Mouse (Mus musculus) hindlimb bud, embryonic 11.5 days (tissue): ENCODE data around the gene Zfp592.

ENCODE experiments used
- DNase-seq: peaks from one replicate; pipeline ENCODE4 v3.0.0-alpha.2; 2012; ENCODE audit warnings: low read depth, low spot score; ENCODE audit errors: extremely low spot score

Gene Zfp592

DNA sequence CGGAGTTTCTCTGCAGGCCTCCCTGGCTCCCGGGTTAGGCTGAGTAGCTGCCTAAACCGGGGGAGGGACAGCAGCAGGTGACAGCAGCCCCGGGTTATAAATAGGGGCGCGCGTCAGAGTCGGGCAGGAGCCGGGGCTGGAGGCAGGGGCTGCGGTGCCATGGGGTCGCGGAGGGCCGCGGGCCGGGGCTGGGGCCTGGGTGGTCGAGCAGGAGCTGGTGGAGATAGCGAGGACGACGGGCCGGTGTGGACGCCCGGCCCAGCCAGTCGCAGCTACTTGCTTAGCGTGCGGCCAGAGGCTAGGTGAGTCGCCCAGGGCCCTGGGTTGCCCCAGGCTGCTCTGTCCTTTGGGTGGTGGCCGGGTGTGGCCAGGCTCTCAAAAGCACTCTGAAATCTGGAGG, 64.0 kb downstream of the Zfp592 start, which contains the start of gene Alpk3:
Gene Alpk3 (plus strand): TSS at position 130 of the 400 bp plus-strand sequence.
- no peak for DNase-seq

DNA sequence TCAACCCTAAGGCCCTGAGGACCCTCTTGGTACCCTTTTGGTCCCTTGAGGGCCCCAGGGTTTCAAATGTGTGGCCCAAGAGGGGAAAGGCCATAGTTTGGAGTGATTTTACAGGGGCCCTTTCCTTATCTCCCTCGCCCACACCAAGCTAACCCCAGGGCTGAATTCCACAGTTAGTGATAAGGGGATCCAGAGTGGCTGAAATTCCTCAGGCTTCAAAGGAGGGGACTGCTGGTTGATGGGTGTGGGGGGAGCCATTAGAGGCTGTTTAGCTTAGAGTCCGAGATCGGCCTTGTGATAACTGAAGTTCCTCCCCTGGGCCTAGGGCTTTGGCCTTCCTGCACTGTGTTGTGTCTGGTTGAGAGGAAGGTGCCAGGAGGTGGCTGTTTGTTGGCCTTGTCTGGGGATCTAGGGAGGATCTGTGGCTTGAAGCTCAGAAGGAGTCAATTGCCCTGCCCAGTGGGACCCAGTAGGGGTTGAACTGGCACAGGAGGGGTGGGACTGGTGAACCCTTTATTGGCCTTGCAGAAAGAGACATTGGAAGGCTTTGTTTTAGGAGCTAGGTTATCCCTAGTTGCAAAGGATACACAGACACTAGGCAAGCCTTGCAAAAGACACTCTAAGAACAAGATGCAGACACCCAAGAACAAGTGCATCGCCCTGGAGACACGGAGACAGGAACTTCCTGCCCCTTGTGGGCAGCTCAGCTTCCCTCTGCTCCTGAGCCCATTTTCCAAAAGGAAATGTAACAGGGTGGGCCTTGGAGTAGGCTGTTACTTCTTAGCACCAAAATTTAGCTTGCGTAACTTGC, 64.6 kb downstream of the Zfp592 start:
- DNase-seq, result no peak

DNA sequence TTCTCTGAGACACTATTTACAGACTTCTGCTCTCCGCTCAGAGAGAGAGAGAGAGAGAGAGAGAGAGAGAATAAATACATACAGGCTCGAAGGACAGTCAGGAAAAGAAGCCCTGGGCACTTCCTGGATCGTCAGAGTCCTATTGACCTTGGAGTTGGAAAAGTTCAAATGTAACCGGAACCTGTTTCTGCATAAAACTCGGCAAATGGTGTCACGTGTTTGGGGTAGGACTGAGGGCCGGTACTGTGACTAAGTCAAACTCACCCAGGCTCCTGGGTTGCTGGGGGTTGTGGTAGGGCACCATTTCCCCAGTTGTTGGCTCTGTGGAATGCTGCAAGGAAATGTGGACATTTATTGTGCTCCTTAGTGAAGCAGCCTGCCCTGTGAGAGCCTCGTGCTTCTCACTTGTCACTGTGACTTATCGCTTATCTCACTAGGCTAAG, 65.3 kb downstream of the Zfp592 start:
- DNase-seq, result no peak

DNA sequence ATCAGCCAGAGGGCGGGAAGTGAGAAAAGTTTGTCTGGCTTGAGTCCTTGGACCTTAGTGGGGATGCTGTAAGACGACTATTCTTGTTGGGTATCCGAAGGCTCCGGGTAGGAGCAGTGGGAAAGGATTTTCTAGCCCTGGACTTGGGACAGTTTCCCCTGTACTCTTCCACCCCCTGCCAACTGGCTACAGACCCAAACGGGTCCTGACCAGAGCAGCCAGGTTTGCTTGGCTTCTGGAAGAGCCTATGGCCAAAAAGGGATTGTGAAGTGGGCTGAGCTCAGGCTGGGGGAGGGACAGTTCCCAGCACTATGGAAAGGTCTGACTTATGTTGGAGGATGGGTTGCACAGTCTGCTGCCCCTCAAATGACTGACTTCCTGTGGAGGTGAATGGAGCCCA, 65.9 kb downstream of the Zfp592 start:
- no peak for DNase-seq

DNA sequence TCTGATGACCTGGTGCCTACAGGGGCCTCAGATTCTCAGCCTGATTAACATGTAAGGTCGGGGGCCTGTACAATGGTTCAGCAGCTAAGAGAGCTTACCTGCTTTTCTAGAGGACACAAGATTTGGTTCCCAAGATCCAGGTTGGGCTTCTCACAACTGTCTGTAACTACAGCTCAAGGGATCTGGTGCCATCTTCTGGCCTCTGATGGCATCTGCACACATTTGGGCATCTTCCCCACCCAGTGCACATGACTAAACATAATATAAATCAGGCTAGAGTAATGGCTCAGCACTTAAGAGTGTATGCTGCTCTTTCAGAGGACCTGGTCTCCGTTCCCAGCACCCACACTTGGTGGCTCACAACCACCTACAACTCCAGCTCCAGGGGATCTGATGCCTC, 67.4 kb downstream of the Zfp592 start:
- no peak for DNase-seq

DNA sequence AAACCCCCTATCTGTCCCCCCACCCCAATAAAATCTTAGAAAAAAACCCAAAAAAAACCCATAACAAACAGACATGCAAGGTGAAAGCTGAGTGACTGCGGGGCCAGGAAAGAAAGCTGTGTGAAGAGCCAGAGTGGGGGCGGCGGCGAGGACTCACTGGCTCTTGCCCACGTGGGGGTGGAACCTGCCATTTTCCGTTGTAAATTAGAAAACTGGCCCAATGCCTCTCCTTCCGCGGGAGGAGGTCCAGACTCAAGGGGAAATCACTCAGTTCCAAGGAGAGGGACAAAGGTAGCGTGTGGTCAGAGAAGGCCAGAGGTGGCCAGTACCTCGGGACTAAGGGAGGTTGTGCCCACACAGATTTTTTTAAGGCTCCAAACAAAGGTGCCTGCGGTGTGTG, 68.5 kb downstream of the Zfp592 start:
- no peak for DNase-seq

DNA sequence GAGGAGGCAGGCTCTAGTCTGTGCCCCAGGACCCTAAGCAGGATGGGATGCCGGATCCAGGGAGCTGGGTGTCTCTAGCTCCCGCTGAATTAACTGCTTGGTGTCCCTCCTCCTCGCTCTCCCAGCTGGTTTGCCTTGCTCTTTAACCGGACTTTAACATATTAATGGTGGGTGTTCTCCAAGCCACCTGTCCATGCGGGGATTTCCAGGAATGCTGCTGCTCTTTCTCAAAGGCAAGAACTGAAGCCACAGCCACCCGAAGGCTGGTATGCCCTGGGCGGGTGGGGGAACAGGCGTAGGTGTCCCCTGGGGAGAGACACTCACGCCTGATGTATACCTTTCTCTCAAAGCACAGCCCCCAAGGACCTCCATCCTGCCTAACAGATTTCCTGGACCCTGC, 69.9 kb downstream of the Zfp592 start:
- DNase-seq, result no peak

DNA sequence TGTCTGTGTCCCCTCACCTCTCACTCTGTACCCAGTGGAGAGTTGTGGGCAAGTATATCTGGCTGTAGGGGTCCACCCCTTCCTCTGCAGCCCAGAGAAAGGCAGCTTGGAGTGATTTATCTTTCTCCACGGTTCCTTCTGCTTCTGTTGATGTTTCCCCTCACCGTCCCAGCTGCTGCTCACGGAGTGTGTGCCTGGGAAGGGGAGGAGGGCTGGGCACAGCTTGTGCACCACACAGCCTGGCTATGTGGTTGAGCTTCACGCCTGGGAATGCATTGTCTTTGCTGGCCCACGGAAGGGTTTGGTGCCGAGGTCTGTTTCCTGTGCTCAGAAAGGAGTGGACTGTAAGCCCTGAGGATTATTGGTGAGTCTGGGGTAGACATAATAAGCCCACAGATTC, 73.2 kb downstream of the Zfp592 start:
- no peak for DNase-seq

DNA sequence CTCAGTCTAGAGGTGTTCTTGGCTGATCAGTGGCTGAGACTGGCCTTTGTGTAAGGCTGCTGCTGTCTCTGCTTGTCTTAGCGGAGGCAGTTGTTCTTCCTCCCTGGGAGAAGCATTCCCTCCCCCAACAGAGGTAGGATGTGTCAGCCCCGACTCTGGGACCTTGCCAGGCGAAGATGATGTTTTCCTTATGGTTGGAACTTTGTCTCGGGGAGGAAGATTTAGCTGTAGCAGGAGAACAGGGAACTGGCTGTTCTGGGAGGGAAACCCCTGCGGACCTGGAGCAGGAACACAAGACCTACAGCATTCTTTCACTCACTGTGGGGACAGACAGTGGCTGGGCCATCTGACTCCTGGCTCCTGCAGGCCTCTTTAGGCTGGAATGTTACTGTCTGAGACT, 79.0 kb downstream of the Zfp592 start:
- no peak for DNase-seq

DNA sequence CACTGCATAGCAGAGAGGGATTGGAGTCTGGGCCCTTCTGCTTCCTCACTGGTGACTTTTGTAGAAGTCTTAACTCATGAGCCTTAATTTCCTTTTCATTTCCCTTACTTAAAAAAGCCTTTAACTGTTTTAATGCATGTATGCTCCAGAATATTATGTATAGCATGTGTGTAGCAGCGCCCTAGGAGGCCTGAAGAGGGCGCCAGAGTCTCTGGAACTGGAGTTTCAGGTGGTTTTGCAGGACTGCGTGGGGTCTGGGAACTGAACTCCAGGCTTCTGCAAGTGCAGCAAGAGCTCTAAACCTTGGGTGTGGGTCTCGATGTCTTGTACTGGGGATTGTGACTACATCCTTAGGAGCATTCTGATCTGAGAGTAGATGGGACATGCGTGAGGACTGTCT, 79.8 kb downstream of the Zfp592 start:
- no peak for DNase-seq

DNA sequence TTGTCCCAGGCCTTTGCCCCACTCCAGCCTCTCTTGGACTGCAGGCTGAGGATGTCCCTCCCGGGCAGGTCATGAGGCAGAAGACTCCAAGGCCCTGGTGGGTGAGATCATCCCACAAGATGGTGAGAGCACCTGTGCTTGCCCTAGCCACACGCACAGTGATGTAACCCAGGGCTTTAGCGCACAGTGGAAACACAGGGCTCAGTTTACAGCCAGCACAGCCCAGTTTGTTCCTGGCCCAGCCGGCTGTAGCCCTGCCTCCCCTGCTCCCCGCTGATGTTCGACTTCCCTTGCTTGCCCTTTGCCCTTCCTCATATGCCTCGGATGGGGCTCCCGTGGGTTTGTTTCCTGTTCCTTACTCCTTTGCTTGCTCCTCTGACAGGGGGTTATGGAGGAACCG, 81.1 kb downstream of the Zfp592 start:
- DNase-seq, result no peak

DNA sequence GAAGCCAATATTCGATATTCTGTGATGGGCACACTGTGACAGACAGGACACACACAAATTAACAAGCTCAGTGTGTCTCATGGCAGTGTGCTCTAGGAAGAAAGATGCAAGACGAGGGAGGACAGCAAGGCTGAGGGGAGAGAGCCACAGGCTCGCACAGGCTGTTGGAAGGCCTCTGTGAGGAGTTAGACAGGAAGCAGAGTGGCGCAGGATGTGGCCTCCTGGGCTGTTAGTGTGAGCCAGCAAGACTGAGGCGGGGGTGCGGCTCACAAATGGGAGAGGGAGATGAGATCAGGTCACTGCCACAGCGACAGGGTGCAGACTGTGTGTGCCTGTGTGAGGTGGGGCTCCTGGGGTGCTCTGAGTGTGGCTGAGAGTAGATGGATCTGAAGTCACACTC, 81.8 kb downstream of the Zfp592 start:
- DNase-seq, result no peak

DNA sequence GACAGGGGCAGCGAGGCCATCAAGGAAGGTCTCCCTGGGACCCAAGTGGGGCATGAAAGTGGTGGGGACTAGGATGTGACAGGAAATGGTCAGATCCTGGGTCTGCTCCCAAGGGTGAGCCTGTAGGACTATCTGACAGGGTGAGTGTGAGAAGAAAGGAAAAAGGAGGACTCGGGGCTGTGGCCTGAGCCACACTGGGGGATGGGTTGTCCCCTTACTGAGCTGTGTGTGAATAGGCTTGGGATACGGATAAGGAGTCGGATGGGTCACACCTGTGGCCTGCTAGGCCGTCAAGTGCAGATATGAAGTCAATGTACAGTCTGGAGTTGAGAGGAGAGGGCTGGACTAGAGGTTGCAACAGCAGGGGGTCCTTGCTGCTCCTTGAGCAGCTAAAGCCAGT, 82.3 kb downstream of the Zfp592 start:
- no peak for DNase-seq

DNA sequence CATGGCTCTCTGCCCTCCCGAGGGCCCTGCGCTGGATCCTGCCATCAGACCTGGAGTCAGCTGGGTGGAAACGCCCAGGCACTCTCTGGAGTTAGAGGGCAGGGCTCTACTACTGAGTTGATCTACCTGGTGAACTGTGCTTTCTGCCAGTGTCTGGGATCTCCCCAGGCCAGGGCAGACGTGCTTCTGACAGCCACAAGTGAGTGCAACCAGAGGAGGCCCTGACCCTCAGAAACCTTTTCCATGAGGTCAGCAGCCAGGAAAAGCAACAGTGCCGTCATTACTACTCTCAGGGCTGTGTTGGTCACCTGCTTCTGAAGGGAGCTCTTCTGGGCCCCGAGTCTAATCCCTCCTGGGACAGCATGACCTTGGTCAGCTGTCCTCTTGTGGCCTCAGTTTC, 83.5 kb downstream of the Zfp592 start:
- DNase-seq, result no peak

DNA sequence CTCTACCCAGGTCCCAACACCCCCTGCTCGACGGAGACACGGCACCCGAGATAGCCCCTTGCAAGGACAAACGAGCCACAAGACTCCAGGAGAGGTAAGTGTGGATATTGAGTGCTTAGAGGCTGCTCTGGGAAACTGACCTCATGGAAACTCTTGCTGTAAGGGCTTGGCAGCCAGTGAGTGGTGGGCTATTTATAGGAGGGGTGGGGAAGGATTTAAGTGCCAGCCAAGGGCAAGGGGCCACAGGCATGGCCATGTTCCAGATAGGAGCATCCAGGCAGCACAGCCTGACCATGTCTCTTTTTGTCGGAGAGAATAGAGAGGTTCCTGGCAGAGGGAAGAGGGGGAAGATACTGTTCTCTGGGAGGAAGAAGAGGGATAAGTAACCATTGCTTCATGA, 85.3 kb downstream of the Zfp592 start:
- DNase-seq, result no peak

DNA sequence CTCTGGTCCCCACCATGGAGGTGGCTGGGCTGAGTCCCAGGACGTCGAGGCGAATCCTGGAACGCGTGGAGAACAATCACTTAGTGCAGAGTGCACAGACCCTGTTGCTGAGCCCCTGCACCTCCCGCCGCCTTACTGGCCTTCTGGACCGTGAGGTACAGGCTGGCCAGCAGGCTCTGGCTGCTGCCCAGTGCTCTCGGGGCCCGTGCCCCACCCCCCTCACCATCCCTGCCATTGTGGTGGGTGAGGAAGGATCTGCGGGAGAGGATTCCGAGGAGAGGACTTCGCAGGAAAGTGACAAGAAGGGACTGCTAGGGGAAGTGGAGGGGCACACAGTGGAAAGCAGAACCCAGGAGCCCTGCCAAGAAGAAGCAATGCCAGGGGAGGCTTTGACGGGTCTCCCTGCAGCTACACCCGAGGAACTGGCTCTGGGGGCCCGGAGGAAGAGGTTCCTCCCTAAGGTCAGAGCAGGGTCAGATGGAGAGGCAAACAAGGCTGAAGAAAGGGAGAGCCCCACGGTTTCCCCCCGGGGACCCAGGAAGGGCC, 100.0 kb downstream of the Zfp592 start:
- DNase-seq, result no peak

DNA sequence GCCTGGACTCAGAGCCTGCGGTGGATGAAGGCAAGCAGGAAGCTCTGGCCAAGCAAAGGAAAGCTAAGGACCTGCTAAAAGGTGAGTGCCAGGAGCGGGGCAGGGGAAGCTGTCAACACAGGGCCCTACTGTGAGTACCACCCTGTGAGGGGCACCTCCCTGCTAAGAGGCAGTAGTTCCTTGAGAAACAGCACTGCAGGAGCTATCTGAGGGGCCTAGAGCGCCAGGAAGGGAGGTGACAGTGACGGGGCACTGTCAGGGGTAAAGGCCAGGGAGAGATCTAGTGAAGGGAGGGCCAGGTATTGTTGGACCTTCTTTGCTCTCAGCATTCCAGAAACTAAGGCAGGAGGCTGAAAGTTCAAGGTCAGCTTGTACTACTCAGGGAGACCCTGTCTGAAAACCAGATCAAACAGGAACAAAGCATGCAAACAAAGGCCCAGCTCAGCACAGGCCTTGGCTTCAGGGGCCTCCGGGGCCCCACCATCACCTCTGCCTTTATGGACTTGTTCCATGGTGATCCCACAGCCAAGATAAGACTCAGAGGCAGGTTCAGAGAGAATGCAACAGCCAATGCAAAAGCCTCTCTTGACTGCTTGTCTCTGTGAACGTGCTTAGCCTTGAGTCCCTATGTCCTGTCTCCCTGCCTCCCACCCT, 100.8 kb downstream of the Zfp592 start:
- no peak for DNase-seq
